Mouse (Mus musculus): ENCODE measurements at regions not wholly inside any gene's neighbourhood (a gene's known extent, or its start where the extent isn't known, plus 50 kb on each side); places are given as distances from the start of the nearest gene placed in this dataset.

DNA sequence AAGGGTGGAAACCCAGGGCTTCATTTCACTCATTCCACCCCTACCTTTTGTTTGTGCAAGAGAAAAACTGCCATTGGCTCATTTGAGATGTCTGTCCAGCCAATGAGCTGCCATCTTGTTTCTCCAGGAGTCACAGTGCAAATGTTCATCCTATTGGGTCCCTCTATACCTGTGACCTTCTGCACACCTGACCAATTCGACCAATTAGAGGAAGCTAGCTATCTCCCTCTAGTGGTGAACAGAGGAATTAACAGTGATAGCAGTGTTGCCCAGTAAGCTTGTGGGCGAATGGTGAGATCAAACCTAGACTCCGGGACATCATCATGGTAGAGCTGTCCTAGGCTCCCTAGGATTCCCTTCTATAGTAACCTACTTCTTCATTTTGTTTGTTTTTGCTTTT lies 211.1 kb upstream of the Vstm2b start:
- H3K9me3 ChIP-seq (ENCODE audit: control insufficient read depth, low read length): no peaks in the 10 kb centered on the region
- H3K4me2 ChIP-seq (replicated peaks; ENCODE audit: low read depth, low read length): no peak overlapping the region
- H3K9ac ChIP-seq (ENCODE audit: low read depth, low read length): no peak overlapping the region
- H3K36me3 ChIP-seq (ENCODE audit: control insufficient read depth, insufficient read depth, low read length): no peaks in the 10 kb centered on the region
- DNase-seq (ENCODE audit: low spot score) (no peak), ATAC-seq (ENCODE audit: low FRiP score) (no peak)
- no peaks in the 10 kb centered on the region for H3K27me3 ChIP-seq (ENCODE audit: control insufficient read depth, insufficient read depth, low read length)
- H3K4me1 ChIP-seq (replicated peaks; ENCODE audit: control insufficient read depth, insufficient read depth, low read length): no peaks in the 10 kb centered on the region
- no peak overlapping the region for H3K4me3 ChIP-seq (ENCODE audit: low read depth, low read length)
- H3K27ac ChIP-seq (ENCODE audit: low read depth, low read length): no peak overlapping the region
- WGBS: 83% methylated on average over 3 of the region's 3 CpGs

DNA sequence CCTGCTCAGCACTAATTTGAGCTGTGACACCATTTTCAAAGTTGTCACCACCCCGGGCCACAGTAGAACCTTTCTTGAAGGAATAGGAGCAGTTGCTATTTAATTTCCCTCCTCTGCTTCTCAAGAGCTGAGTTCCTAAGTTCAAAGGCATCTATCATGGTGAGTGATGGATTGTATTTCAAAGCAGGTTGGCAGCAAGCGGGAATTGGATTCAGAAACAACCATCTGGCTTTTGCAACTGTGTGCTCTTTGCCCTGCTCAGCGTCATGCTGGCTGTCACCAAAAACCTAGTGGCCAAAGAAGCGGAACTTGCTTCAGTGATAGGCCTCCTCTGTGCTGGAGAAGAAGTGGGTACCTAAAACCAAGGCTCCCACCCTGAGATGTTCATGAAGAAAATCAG lies 209.6 kb upstream of the Vstm2b start:
- Histone ChIP-seq H3K36me3 (ENCODE audit: control insufficient read depth, insufficient read depth, low read length) (no peaks in the 10 kb centered on the region), H3K27ac (ENCODE audit: low read depth, low read length) (no peak overlapping the region), H3K9me3 (ENCODE audit: control insufficient read depth, low read length) (no peaks in the 10 kb centered on the region), H3K9ac (ENCODE audit: low read depth, low read length) (no peak overlapping the region), H3K4me2 (replicated peaks; ENCODE audit: low read depth, low read length) (no peak overlapping the region), H3K4me3 (ENCODE audit: low read depth, low read length) (no peak overlapping the region), H3K4me1 (replicated peaks; ENCODE audit: control insufficient read depth, insufficient read depth, low read length) (no peaks in the 10 kb centered on the region), H3K27me3 (ENCODE audit: control insufficient read depth, insufficient read depth, low read length) (no peaks in the 10 kb centered on the region)
- ATAC-seq (ENCODE audit: low FRiP score) (no peak), DNase-seq (ENCODE audit: low spot score) (no peak)
- WGBS: 68% methylated on average over 4 of the region's 4 CpGs

DNA sequence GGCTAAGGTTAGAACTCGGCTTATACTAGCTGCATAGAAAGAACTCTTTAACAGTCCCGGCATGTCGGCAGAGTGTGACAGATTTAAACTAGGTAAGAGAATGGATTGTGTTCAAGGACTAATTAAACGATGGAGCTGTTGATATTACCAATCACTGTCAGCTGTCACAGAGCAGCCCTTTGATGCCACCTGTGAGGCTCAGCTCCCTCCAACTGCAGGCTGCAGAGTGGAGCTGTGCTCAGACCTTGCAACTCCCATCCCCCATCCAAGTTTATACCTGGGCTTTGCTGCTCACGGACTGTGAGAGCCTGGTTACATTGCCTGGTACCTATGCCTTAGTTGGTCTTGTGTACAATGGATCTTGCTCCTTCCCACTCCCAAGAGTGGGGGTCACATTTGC lies 204.4 kb upstream of the Vstm2b start:
- no peaks in the 10 kb centered on the region for H3K4me1 ChIP-seq (replicated peaks; ENCODE audit: control insufficient read depth, insufficient read depth, low read length)
- no peaks in the 10 kb centered on the region for H3K36me3 ChIP-seq (ENCODE audit: control insufficient read depth, insufficient read depth, low read length)
- H3K4me2 ChIP-seq (replicated peaks; ENCODE audit: low read depth, low read length): no peak overlapping the region
- no peak for ATAC-seq (ENCODE audit: low FRiP score)
- H3K9me3 ChIP-seq (ENCODE audit: control insufficient read depth, low read length): no peaks in the 10 kb centered on the region
- H3K4me3 ChIP-seq (ENCODE audit: low read depth, low read length): no peak overlapping the region
- no peaks in the 10 kb centered on the region for H3K27me3 ChIP-seq (ENCODE audit: control insufficient read depth, insufficient read depth, low read length)
- H3K9ac ChIP-seq (ENCODE audit: low read depth, low read length): no peak overlapping the region
- 74% methylated on average over 5 of the region's 5 CpGs for WGBS
- no peak overlapping the region for H3K27ac ChIP-seq (ENCODE audit: low read depth, low read length)
- no peak for DNase-seq (ENCODE audit: low spot score)

DNA sequence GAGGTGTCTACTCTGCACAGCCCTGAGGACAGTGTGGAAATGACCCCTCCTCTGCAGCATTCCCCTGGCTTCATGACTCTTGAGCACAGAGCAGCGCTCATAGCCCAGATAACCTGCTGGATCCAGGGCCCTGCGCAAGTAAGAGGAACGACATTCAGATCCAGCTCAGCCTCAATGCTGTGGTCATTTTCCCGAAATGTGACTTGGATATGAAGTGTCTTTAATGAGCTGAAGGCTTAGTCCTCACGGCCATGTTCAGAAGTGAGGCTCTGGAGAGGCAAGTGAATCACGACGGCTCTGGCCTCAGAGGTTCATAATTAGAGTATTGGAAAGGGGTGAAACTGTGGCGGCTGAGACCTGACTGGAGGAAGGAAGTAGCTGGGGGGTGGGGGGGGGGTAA lies 200.6 kb upstream of the Vstm2b start:
- Histone ChIP-seq H3K4me2 (replicated peaks; ENCODE audit: low read depth, low read length) (no peak overlapping the region), H3K27me3 (ENCODE audit: control insufficient read depth, insufficient read depth, low read length) (no peaks in the 10 kb centered on the region), H3K36me3 (ENCODE audit: control insufficient read depth, insufficient read depth, low read length) (no peaks in the 10 kb centered on the region), H3K4me3 (ENCODE audit: low read depth, low read length) (no peak overlapping the region), H3K9ac (ENCODE audit: low read depth, low read length) (no peak overlapping the region), H3K9me3 (ENCODE audit: control insufficient read depth, low read length) (no peaks in the 10 kb centered on the region), H3K4me1 (replicated peaks; ENCODE audit: control insufficient read depth, insufficient read depth, low read length) (no peaks in the 10 kb centered on the region), H3K27ac (ENCODE audit: low read depth, low read length) (no peak overlapping the region)
- 80% methylated on average over 8 of the region's 8 CpGs for WGBS
- ATAC-seq (ENCODE audit: low FRiP score): no peak
- no peak for DNase-seq (ENCODE audit: low spot score)

DNA sequence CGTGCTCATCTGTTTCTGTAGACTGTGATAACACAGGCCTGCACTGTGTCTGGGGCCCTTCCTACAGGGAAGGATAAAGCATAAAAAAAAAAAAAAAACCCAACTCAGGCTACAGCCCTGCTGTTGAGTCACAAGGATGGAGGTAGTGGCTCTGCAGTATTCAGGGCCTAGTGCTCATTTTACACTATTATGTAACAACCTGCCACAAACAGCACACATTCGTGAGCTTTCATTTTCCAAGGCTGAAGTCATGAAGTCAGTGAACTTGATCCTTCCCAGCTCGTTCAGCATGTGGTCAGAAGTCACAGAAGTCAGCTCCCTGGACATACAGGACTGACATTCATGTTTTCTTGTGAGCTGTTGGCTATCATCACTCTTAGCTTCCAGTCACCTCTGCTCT lies 199.8 kb upstream of the Vstm2b start:
- DNase-seq (ENCODE audit: low spot score) (no peak), ATAC-seq (ENCODE audit: low FRiP score) (no peak)
- H3K9me3 ChIP-seq (ENCODE audit: control insufficient read depth, low read length): no peaks in the 10 kb centered on the region
- no peak overlapping the region for H3K4me2 ChIP-seq (replicated peaks; ENCODE audit: low read depth, low read length)
- no peaks in the 10 kb centered on the region for H3K36me3 ChIP-seq (ENCODE audit: control insufficient read depth, insufficient read depth, low read length)
- no peaks in the 10 kb centered on the region for H3K27me3 ChIP-seq (ENCODE audit: control insufficient read depth, insufficient read depth, low read length)
- WGBS: 60% methylated on average over 3 of the region's 3 CpGs
- H3K4me3 ChIP-seq (ENCODE audit: low read depth, low read length): no peak overlapping the region
- H3K9ac ChIP-seq (ENCODE audit: low read depth, low read length): no peak overlapping the region
- no peaks in the 10 kb centered on the region for H3K4me1 ChIP-seq (replicated peaks; ENCODE audit: control insufficient read depth, insufficient read depth, low read length)
- no peak overlapping the region for H3K27ac ChIP-seq (ENCODE audit: low read depth, low read length)

DNA sequence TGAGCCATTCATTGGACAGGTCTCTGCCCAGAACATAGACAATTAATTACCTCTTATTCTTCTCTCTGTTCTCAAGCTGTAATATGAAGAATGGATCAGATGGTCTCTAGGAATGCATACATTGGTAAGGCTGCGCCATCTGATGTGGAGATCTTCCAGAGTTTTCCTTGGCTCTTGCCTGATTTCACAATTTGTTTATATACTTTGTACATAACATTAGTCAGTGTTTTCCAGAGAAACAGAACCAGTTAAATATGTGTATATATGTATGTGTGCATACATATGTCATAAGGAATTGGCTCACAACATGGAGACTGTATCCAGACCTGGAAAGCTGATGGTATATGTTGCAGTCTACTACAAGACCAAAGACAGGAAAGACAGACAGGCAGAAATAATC lies 198.5 kb upstream of the Vstm2b start:
- Histone ChIP-seq H3K27me3 (ENCODE audit: control insufficient read depth, insufficient read depth, low read length) (no peaks in the 10 kb centered on the region), H3K9ac (ENCODE audit: low read depth, low read length) (no peak overlapping the region), H3K4me1 (replicated peaks; ENCODE audit: control insufficient read depth, insufficient read depth, low read length) (no peaks in the 10 kb centered on the region), H3K4me2 (replicated peaks; ENCODE audit: low read depth, low read length) (no peak overlapping the region), H3K27ac (ENCODE audit: low read depth, low read length) (no peak overlapping the region), H3K9me3 (ENCODE audit: control insufficient read depth, low read length) (no peaks in the 10 kb centered on the region), H3K4me3 (ENCODE audit: low read depth, low read length) (no peak overlapping the region), H3K36me3 (ENCODE audit: control insufficient read depth, insufficient read depth, low read length) (no peaks in the 10 kb centered on the region)
- DNase-seq (ENCODE audit: low spot score) (no peak), ATAC-seq (ENCODE audit: low FRiP score) (no peak)
- WGBS: 88% methylated on average over 1 of the region's 1 CpGs

DNA sequence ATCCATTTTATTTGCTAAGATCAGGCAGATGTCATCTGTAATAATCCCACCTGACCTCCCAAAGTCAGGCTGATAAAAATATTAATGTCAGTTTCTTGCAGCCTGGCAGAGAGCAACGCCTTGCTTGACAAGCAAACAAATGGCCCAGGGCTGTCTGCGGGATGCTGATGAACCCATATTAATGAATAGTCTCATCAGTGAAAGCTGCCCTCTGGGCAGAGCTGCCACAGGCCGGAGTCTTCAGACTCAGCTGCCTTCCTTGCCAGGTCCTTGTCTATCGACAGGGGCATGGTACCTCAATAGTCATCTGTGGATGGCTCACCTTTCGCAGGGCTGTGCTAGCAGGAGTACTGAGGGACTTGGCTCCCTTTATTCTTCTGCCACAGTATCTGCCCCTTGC lies 197.5 kb upstream of the Vstm2b start:
- no peaks in the 10 kb centered on the region for H3K4me1 ChIP-seq (replicated peaks; ENCODE audit: control insufficient read depth, insufficient read depth, low read length)
- H3K27ac ChIP-seq (ENCODE audit: low read depth, low read length): no peak overlapping the region
- H3K9ac ChIP-seq (ENCODE audit: low read depth, low read length): no peak overlapping the region
- H3K9me3 ChIP-seq (ENCODE audit: control insufficient read depth, low read length): no peaks in the 10 kb centered on the region
- no peak overlapping the region for H3K4me2 ChIP-seq (replicated peaks; ENCODE audit: low read depth, low read length)
- 77% methylated on average over 5 of the region's 5 CpGs for WGBS
- H3K4me3 ChIP-seq (ENCODE audit: low read depth, low read length): no peak overlapping the region
- DNase-seq (ENCODE audit: low spot score) (no peak), ATAC-seq (ENCODE audit: low FRiP score) (no peak)
- H3K27me3 ChIP-seq (ENCODE audit: control insufficient read depth, insufficient read depth, low read length): no peaks in the 10 kb centered on the region
- H3K36me3 ChIP-seq (ENCODE audit: control insufficient read depth, insufficient read depth, low read length): no peaks in the 10 kb centered on the region

DNA sequence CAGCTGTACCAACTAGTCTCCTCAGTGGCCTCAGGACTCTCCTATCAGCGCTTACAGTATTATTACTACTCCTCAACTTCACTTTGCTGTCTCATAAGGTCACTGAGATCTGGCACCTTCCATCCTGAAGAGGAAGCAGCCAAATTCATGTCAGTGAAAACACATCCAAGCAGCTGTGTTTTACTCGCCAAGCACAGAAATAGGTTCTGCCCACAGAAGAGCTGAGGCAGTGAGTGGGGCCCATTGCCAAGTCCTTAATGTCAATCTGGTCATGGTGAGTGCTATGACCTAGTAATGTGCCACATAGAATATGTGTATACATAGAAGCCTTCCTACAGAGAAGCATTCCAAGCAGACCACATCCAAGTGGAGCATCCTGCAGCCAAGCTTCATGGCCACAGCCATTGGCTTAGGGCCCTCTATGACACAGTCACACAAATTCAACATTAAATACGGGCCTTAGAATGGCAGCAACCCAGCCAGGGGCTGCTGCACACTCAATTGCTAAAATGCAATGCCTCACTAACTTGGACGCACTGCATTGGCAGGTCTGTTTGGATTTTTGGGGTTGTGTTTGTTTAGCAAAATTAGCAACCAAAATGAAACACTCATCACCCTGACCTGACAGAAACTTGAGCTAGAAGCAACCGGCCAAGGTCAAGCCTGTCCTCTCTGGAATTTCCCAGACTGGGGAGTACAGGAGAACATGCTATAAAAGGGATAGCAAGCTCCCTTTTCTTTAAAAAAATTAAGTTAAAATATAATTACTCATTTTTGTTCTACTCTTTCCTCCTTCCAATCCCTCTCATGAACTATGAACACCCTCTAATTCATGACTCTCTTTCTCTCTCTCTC lies 195.7 kb upstream of the Vstm2b start:
- Histone ChIP-seq H3K9me3 (ENCODE audit: control insufficient read depth, low read length) (no peaks in the 10 kb centered on the region), H3K36me3 (ENCODE audit: control insufficient read depth, insufficient read depth, low read length) (no peaks in the 10 kb centered on the region), H3K27ac (ENCODE audit: low read depth, low read length) (no peak overlapping the region), H3K4me3 (ENCODE audit: low read depth, low read length) (no peak overlapping the region), H3K9ac (ENCODE audit: low read depth, low read length) (no peak overlapping the region), H3K4me2 (replicated peaks; ENCODE audit: low read depth, low read length) (no peak overlapping the region), H3K27me3 (ENCODE audit: control insufficient read depth, insufficient read depth, low read length) (no peaks in the 10 kb centered on the region), H3K4me1 (replicated peaks; ENCODE audit: control insufficient read depth, insufficient read depth, low read length) (no peaks in the 10 kb centered on the region)
- DNase-seq (ENCODE audit: low spot score): no peak
- 79% methylated on average over 5 of the region's 5 CpGs for WGBS
- no peak for ATAC-seq (ENCODE audit: low FRiP score)

DNA sequence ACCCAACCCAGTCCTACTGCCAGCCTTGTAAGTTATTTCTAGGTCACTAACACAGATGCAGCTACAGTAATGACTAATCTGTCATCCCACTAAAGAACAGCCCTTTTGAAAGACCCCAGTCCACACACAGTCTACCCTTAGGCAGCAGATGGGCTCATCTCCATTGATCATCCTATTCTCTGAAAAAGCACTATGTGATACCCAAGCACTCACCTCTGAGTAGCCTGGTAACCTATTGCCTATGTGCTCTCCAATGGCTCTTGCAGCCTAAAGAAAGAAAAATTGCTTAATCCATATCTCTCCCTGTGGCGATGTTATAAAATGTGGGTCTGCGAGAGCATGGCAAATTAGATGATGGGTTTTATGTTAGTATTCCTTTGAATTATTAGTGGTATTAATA lies 189.9 kb upstream of the Vstm2b start:
- ATAC-seq (ENCODE audit: low FRiP score): no peak
- 95% methylated on average over 2 of the region's 2 CpGs for WGBS

More for the DNA sequence above, 189.9 kb upstream of the Vstm2b start:
- Histone ChIP-seq H3K4me1 (replicated peaks; ENCODE audit: control insufficient read depth, insufficient read depth, low read length) (no peaks in the 10 kb centered on the region), H3K27me3 (ENCODE audit: control insufficient read depth, insufficient read depth, low read length) (no peaks in the 10 kb centered on the region), H3K9ac (ENCODE audit: low read depth, low read length) (no peak overlapping the region), H3K9me3 (ENCODE audit: control insufficient read depth, low read length) (no peaks in the 10 kb centered on the region), H3K27ac (ENCODE audit: low read depth, low read length) (no peak overlapping the region), H3K4me2 (replicated peaks; ENCODE audit: low read depth, low read length) (no peak overlapping the region), H3K4me3 (ENCODE audit: low read depth, low read length) (no peak overlapping the region), H3K36me3 (ENCODE audit: control insufficient read depth, insufficient read depth, low read length) (no peaks in the 10 kb centered on the region)
- DNase-seq (ENCODE audit: low spot score): no peak

Measured in hindbrain, embryonic 11.5 days (tissue).